Mouse (Mus musculus): ENCODE measurements around the gene Sulf2. TPM values are rescaled to one million over a fixed set of nuclear protein-coding genes. Genes with fewer than 3 reads are reported as not detected.
A peak's percentile ranks its signal among the peaks of the same experiment; 100 is the strongest.

The Sulf2 gene
- polyA plus RNA-seq, 1 experiment, result 119 TPM

DNA sequence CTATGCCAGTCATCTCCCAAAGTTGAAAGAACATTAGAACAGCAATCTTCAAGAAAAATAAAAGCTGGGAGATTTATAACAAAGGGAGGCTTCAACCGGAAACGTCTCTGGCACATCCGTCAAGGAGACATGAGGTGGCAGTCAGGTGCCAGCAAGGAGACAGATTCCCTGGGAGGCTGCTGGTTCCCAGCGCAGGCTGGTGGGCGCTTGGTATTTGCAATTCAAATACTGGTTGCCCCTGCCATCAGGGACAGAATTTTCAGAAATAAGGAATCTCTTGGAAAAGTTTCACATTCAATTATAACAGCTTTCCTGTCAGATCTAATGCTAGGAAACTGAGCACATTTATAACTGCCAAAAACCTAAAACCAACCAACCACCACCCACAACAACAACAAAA is 47.6 kb downstream of the Sulf2 start:
- H3K9me3 ChIP-seq (replicated peaks; ENCODE audit: control insufficient read depth, insufficient read depth, low read length, poor library complexity, severe bottlenecking), result no peaks in the 10 kb centered on the region
- H3K4me1 ChIP-seq (ENCODE audit: control insufficient read depth, insufficient read depth, low read length), result peaks cover 3% of the 10 kb centered on the region
- H3K27me3 ChIP-seq (ENCODE audit: control insufficient read depth, insufficient read depth, low read length, poor library complexity, severe bottlenecking), result no peaks in the 10 kb centered on the region
- H3K27ac ChIP-seq (ENCODE audit: insufficient read depth, low read length), result no peak overlapping the region
- no peak for TF ChIP-seq POLR2A (IDR thresholded peaks at IDR 0.05; ENCODE audit: insufficient read depth, low read length)
- TF ChIP-seq CTCF (IDR thresholded peaks at IDR 0.05; ENCODE audit: low read depth, low read length), result no peak
- no peak for TF ChIP-seq EP300 (IDR thresholded peaks at IDR 0.05; ENCODE audit: insufficient read depth, low read depth, low read length)
- H3K36me3 ChIP-seq (ENCODE audit: control insufficient read depth, insufficient read depth, low read length, poor library complexity, severe bottlenecking), result peaks cover 4% of the 10 kb centered on the region; the same call in 1 of the 2 replicates
- H3K9ac ChIP-seq (ENCODE audit: low read depth, poor library complexity, severe bottlenecking), result no peak overlapping the region
- H3K4me3 ChIP-seq (ENCODE audit: low read depth, low read length), result no peak overlapping the region

DNA sequence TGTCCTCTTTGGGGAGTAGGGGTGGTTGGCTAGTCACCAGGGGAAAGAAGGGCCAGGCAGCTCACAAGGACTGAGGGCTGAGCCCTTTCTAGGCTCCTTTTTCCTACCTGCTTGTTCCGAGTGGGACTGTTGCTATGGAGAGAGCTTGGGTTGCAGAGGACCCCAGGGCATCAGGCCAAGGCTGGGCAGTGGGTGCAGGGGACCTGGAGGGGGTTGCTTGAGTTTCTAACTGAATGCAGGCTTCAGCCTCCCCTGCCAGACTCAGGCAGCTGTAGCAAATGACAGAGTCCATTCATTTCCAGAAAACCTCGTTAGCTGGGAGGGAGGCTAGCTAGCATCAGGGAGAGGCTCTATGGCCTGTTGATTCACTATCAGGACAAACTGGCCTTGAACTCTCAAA is 48.8 kb downstream of the Sulf2 start:
- Histone ChIP-seq H3K9me3 (replicated peaks; ENCODE audit: control insufficient read depth, insufficient read depth, low read length, poor library complexity, severe bottlenecking) (no peaks in the 10 kb centered on the region), H3K4me3 (ENCODE audit: low read depth, low read length) (no peak overlapping the region), H3K27ac (ENCODE audit: insufficient read depth, low read length) (no peak overlapping the region), H3K36me3 (ENCODE audit: control insufficient read depth, insufficient read depth, low read length, poor library complexity, severe bottlenecking) (peaks cover 4% of the 10 kb centered on the region; the same call in 1 of the 2 replicates), H3K4me1 (ENCODE audit: control insufficient read depth, insufficient read depth, low read length) (no peaks in the 10 kb centered on the region), H3K27me3 (ENCODE audit: control insufficient read depth, insufficient read depth, low read length, poor library complexity, severe bottlenecking) (no peaks in the 10 kb centered on the region), H3K9ac (ENCODE audit: low read depth, poor library complexity, severe bottlenecking) (no peak overlapping the region)
- TF ChIP-seq EP300 (IDR thresholded peaks at IDR 0.05; ENCODE audit: insufficient read depth, low read depth, low read length) (no peak), POLR2A (IDR thresholded peaks at IDR 0.05; ENCODE audit: insufficient read depth, low read length) (no peak), CTCF (IDR thresholded peaks at IDR 0.05; ENCODE audit: low read depth, low read length) (no peak)

DNA sequence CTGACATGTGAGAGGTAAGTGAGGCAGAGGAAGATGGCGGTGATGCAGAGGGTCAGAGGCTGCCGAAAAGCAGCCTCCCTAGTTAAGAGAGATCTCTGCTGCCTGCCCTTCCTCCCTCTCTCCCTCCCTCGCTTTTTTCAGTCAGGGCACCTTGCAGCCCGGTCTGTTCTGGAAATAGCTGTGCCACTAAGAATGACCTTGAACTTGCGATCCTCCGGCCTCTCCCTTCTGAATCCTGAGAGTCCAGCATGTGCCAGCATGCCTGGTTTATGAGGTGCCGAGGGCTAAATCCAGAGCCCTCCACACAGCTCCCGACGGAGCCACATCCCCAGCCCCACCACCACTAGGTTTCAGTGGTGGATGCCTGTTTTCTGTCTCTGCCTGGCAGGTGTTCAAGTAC is 49.6 kb downstream of the Sulf2 start:
- Histone ChIP-seq H3K27me3 (ENCODE audit: control insufficient read depth, insufficient read depth, low read length, poor library complexity, severe bottlenecking) (no peaks in the 10 kb centered on the region), H3K4me1 (ENCODE audit: control insufficient read depth, insufficient read depth, low read length) (no peaks in the 10 kb centered on the region), H3K4me3 (ENCODE audit: low read depth, low read length) (no peak overlapping the region), H3K9me3 (replicated peaks; ENCODE audit: control insufficient read depth, insufficient read depth, low read length, poor library complexity, severe bottlenecking) (no peaks in the 10 kb centered on the region), H3K27ac (ENCODE audit: insufficient read depth, low read length) (no peak overlapping the region), H3K9ac (ENCODE audit: low read depth, poor library complexity, severe bottlenecking) (no peak overlapping the region), H3K36me3 (ENCODE audit: control insufficient read depth, insufficient read depth, low read length, poor library complexity, severe bottlenecking) (peaks cover 4% of the 10 kb centered on the region; the same call in 1 of the 2 replicates)
- no peak for TF ChIP-seq CTCF (IDR thresholded peaks at IDR 0.05; ENCODE audit: low read depth, low read length)

DNA sequence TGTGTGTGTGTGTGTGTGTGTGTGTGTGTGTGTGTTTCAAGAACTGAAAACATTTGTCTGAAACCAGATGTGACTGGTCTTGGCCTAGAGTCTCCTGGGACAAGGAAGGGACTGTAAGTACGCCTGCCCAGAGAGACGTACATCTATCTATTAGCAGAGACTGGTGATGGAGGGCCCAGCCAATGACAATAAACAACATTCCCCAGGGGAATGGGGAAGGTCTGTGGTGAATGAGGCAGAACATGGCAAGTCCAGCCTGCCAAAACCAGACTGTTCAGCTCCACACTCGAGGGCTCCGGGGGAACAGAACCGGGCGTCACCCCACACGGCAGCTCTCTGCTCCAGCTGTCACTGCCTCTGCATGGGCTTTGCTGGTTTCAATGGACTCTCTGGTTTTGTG is 52.6 kb downstream of the Sulf2 start:
- Histone ChIP-seq H3K4me3 (ENCODE audit: low read depth, low read length) (no peak overlapping the region), H3K9ac (ENCODE audit: low read depth, poor library complexity, severe bottlenecking) (no peak overlapping the region), H3K27ac (ENCODE audit: insufficient read depth, low read length) (no peak overlapping the region), H3K36me3 (ENCODE audit: control insufficient read depth, insufficient read depth, low read length, poor library complexity, severe bottlenecking) (peaks cover 4% of the 10 kb centered on the region; the same call in 1 of the 2 replicates), H3K27me3 (ENCODE audit: control insufficient read depth, insufficient read depth, low read length, poor library complexity, severe bottlenecking) (no peaks in the 10 kb centered on the region), H3K4me1 (ENCODE audit: control insufficient read depth, insufficient read depth, low read length) (no peaks in the 10 kb centered on the region), H3K9me3 (replicated peaks; ENCODE audit: control insufficient read depth, insufficient read depth, low read length, poor library complexity, severe bottlenecking) (no peaks in the 10 kb centered on the region)
- TF ChIP-seq EP300 (IDR thresholded peaks at IDR 0.05; ENCODE audit: insufficient read depth, low read depth, low read length), result no peak
- no peak for TF ChIP-seq POLR2A (IDR thresholded peaks at IDR 0.05; ENCODE audit: insufficient read depth, low read length)
- TF ChIP-seq CTCF (IDR thresholded peaks at IDR 0.05; ENCODE audit: low read depth, low read length), result no peak

DNA sequence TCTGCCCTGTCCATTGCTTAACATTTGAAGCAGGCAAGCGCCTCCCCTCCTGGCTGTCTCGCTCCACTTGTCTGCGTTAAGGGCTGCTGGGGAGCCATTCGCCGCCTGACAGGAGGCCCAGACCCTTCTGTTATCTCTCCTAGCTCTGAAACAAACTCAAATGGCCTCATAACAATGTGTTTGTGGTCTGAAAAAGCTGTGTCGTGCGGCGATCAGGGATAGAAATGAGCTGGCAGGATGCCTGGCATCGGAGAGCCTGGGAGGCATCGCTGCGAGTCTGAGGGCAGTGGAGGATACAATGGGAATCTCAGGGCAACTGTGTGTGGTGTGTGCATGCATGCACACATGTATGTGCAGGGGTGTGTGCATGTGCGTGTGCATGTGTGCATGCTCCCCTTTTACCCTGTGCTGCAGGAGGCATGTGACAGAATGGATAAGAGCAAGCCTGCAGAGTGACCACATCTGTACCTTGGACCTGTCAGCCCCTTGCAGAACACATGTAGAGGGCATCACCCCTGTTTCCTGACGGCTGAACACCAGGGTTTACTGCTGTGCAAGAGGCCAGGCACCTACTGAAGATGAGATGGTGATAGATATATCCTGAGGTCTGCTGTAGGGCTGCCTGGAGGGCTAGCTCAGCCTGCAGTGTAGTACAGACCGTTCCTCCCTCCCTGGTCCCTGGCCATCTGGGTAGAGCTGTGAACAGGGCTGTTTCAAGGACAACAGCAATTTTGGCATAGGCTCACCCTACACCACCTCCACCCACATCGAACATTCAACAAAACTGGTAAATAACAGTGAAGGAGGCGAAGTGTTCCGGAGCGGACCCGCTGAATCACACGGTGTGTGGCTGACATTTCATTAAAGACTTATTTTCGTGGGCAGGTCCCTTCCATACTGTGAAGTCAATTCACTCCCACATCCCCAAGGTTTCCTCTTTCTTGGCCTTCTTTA is 54.9 kb downstream of the Sulf2 start:
- Histone ChIP-seq H3K4me3 (ENCODE audit: low read depth, low read length) (no peak overlapping the region), H3K4me1 (ENCODE audit: control insufficient read depth, insufficient read depth, low read length) (no peaks in the 10 kb centered on the region), H3K36me3 (ENCODE audit: control insufficient read depth, insufficient read depth, low read length, poor library complexity, severe bottlenecking) (peaks cover 4% of the 10 kb centered on the region; the same call in 1 of the 2 replicates), H3K9me3 (replicated peaks; ENCODE audit: control insufficient read depth, insufficient read depth, low read length, poor library complexity, severe bottlenecking) (no peaks in the 10 kb centered on the region), H3K27me3 (ENCODE audit: control insufficient read depth, insufficient read depth, low read length, poor library complexity, severe bottlenecking) (no peaks in the 10 kb centered on the region), H3K27ac (ENCODE audit: insufficient read depth, low read length) (no peak overlapping the region), H3K9ac (ENCODE audit: low read depth, poor library complexity, severe bottlenecking) (no peak overlapping the region)
- TF ChIP-seq CTCF (IDR thresholded peaks at IDR 0.05; ENCODE audit: low read depth, low read length) (no peak), EP300 (IDR thresholded peaks at IDR 0.05; ENCODE audit: insufficient read depth, low read depth, low read length) (no peak), POLR2A (IDR thresholded peaks at IDR 0.05; ENCODE audit: insufficient read depth, low read length) (no peak)

DNA sequence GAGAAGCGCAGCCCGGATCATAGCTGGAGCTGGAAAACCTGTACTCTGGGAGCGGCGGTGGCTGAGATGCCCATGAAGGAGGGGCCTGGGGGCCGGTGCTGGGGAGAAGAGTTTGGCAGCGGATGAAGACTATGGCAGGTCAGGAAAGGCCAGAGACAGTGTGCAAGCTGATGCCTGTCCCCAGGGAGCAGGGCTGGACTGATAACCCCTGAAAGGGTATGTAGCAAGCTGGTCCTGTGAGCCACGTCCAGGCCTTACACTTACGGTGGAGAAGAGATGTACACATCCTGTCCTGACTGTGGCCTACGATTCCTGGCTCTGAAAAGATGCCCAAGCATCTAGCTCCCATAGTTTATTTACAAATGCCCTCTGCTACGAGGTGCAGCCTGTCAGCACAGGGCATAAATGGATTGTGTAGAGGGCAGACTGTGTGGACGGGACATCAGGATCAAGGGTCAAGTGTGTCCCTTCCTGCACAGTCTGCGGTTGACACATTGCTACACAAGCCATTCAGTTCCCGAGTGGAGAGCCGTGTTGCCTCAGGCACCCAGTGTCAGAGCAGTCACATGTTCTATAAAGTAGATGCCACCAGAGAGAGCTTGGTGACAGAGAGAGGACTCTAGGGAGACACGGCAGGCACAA is 57.0 kb downstream of the Sulf2 start:
- no peaks in the 10 kb centered on the region for H3K36me3 ChIP-seq (ENCODE audit: control insufficient read depth, insufficient read depth, low read length, poor library complexity, severe bottlenecking)
- H3K9ac ChIP-seq (ENCODE audit: low read depth, poor library complexity, severe bottlenecking), result peak overlapping the region; percentile 5; the same call in 1 of the 2 replicates
- H3K9me3 ChIP-seq (replicated peaks; ENCODE audit: control insufficient read depth, insufficient read depth, low read length, poor library complexity, severe bottlenecking), result no peaks in the 10 kb centered on the region
- H3K4me1 ChIP-seq (ENCODE audit: control insufficient read depth, insufficient read depth, low read length), result no peaks in the 10 kb centered on the region
- no peak for TF ChIP-seq POLR2A (IDR thresholded peaks at IDR 0.05; ENCODE audit: insufficient read depth, low read length)
- TF ChIP-seq CTCF (IDR thresholded peaks at IDR 0.05; ENCODE audit: low read depth, low read length), result no peak
- TF ChIP-seq EP300 (IDR thresholded peaks at IDR 0.05; ENCODE audit: insufficient read depth, low read depth, low read length), result no peak
- no peak overlapping the region for H3K27ac ChIP-seq (ENCODE audit: insufficient read depth, low read length)
- no peaks in the 10 kb centered on the region for H3K27me3 ChIP-seq (ENCODE audit: control insufficient read depth, insufficient read depth, low read length, poor library complexity, severe bottlenecking)
- no peak overlapping the region for H3K4me3 ChIP-seq (ENCODE audit: low read depth, low read length)

Measured in ES-Bruce4 (cell line).